Mouse (Mus musculus): ENCODE measurements at regions not wholly inside any gene's neighbourhood (a gene's known extent, or its start where the extent isn't known, plus 50 kb on each side); places are given as distances from the start of the nearest gene placed in this dataset.

- intact Hi-C loops (cut with DNase I) = no loop called here
- DNase-seq = no peak
These were observed 86.1 kb downstream of the Fam114a2 start for GRCm38 (mm10) chr11:57432299-57432698.

- DNase-seq = no peak
- intact Hi-C loops (cut with DNase I) = no loop called here
These were observed 86.5 kb downstream of the Fam114a2 start for GRCm38 (mm10) chr11:57431886-57432285.

DNA sequence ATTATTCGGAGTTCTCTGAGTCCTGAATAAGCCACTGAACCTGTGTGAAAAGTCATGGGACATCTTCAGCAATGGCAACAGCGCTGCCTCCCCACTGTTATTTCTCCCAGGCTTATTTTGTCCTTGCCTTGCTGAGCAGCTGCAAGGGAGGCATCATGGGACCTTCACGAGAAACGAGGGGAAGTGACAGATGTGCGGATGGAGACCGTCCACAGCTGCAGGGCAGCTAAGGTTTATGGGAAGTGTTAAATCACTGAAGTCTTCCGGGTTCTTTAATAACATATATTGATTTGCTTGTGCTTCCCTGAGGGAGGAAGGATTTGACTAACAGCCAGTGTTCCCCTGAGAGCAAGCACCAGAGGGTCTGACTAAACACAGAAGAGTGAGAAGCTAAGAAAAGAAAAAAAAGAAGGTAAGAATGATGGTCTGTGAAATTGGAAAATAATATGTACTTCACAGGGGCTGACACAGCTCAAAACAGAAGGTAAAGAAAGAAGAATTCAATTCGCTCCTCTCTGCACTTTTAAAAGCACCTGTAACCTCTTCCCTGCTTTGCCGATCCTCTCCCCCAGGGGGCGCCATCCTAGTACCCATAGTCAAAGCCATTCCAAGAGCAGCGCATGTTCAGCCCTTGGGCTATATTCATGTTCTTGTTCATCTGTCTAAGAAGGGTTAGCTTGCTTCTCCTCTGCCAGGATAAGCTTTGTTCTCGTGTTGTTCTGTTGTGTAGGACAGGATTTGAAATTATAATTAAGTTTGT is 92.2 kb downstream of the Fam114a2 start:
- intact Hi-C loops (cut with DNase I) = no loop called here
- DNase-seq = peak; percentile 38

- no peak for DNase-seq
- intact Hi-C loops (cut with DNase I) = no loop called here
These were observed 99.0 kb downstream of the Fam114a2 start for GRCm38 (mm10) chr11:57419416-57419815.

GRCm38 (mm10) chr11:57416011-57416410 is 102.4 kb downstream of the Fam114a2 start:
- intact Hi-C loops (cut with DNase I) = no loop called here
- DNase-seq = no peak

DNA sequence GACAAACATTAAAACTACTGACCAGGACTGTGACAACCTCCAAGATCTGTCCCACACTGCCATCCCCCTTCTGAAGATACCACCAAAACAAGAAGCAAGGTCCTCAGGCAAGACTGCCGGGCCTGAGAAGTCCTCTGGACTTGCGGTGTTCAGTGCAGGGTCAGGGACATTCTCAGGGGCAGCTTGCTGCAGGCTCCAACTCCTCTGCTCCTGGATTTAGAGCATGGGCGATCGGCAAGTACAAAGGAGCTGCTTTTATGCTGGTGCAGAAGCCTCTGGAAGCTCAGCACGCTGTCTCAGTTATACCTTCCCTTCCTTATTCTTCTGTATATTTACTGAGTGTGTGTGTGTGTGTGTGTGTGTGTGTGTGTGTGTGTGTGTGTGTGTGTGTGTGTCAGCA is 103.2 kb downstream of the Fam114a2 start:
- no peak for DNase-seq
- intact Hi-C loops (cut with DNase I) = no loop called here

GRCm38 (mm10) chr11:57414697-57415096 is 103.7 kb downstream of the Fam114a2 start:
- no peak for DNase-seq
- intact Hi-C loops (cut with DNase I) = no loop called here

- DNase-seq = no peak
- intact Hi-C loops (cut with DNase I) = no loop called here
These were observed 105.1 kb downstream of the Fam114a2 start for GRCm38 (mm10) chr11:57413271-57413670.

DNA sequence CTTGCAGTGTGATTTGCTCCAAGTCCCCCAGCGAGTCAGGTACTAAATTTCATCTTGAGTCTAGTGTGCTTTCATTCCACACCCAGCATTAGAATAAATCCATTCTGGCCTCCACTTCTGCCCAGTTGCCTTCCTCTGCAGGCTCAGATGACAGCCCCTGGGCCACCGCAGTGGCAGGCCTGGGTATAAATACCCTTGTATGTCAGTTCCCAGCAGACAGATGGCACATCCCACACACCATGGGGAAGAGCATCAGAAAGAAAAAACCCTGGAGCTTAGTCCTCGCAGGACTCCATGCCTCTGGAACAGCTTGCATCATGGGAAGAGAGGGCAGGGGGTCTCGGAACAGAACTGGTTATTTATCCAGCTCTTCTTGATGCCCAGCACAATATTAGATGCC is 105.7 kb downstream of the Fam114a2 start:
- no peak for DNase-seq
- intact Hi-C loops (cut with DNase I) = no loop called here

DNA sequence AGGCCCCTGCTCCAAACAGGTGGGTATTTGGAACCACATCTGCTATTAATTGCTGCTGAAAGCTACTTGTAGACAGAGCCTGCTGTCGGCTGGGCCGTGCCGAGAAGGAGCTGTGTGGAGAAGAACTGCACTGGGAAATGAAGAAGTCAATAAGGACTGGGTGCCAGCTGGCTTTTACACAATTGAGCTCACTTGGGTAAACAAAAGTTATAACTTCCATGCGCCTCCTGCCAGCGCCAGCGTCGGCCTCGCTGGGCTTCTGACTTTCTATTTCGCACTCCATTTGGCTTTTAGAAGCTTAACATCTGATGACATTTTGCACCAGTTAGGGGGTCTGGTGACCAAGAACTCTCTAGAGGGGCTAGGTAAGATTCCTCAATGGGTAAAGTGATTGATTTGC is 114.2 kb downstream of the Fam114a2 start:
- intact Hi-C loops (cut with DNase I) = no loop called here
- DNase-seq = peak; percentile 47

GRCm38 (mm10) chr11:57401610-57402009 is 116.8 kb downstream of the Fam114a2 start:
- intact Hi-C loops (cut with DNase I) = no loop called here
- DNase-seq = no peak

GRCm38 (mm10) chr11:57399366-57399765 is 119.1 kb downstream of the Fam114a2 start:
- intact Hi-C loops (cut with DNase I) = no loop called here
- DNase-seq = no peak

GRCm38 (mm10) chr11:57396429-57396828 is 122.0 kb downstream of the Fam114a2 start:
- DNase-seq = no peak
- intact Hi-C loops (cut with DNase I) = no loop called here

- intact Hi-C loops (cut with DNase I) = no loop called here
- no peak for DNase-seq
These were observed 127.6 kb downstream of the Fam114a2 start for GRCm38 (mm10) chr11:57390826-57391225.
